In genomic region chr4:114459591-114459990, GRCm38 (mm10) we compare ENCODE assay signal across 9 mouse cellular contexts. TPM values are rescaled to one million over a fixed set of nuclear protein-coding genes. Genes with fewer than 3 reads are reported as not detected.
DNase-seq lines count a peak whose midpoint lies in the region; ATAC-seq and TF ChIP-seq lines count a peak whose summit lies in the region.
"Had no signal": no experiment of that assay in that cellular context is flagged by ENCODE, and none has a peak within 500 bp of the region (broad histone marks: within the 10 kb centered on the region; RNA-seq: fewer than 3 reads in every experiment).

No protein-coding gene starts in this region.

- TF ChIP-seq CTCF in lung, embryonic 14.5 days (IDR thresholded peaks at IDR 0.05; ENCODE audit: low read depth) = no peak
- no peak for TF ChIP-seq CTCF in midbrain, postnatal 0 days (IDR thresholded peaks at IDR 0.05)
- no peak for TF ChIP-seq CTCF in liver, postnatal 0 days (IDR thresholded peaks at IDR 0.05; ENCODE audit: low read depth)

- no peak overlapping the region for H3K9ac ChIP-seq in lung, embryonic 14.5 days
- H3K9ac ChIP-seq in heart, embryonic 13.5 days = peak overlapping the region; percentile 14; the same call in 1 of the 2 replicates
- no peak overlapping the region for H3K9ac ChIP-seq in midbrain, postnatal 0 days (replicated peaks; ENCODE audit: low read length, poor library complexity, severe bottlenecking)
- H3K9ac ChIP-seq in liver, postnatal 0 days (replicated peaks) = no peak overlapping the region
- H3K9ac ChIP-seq: liver, embryonic 14.5 days; stomach, embryonic 15.5 days had no signal

- H3K27ac ChIP-seq in lung, embryonic 14.5 days (ENCODE audit: low read depth) = no peak overlapping the region
- H3K27ac ChIP-seq in heart, embryonic 13.5 days (replicated peaks) = peak overlapping the region; percentile 58
- no peak overlapping the region for H3K27ac ChIP-seq in midbrain, postnatal 0 days (ENCODE audit: low read depth, low read length)
- no peak overlapping the region for H3K27ac ChIP-seq in liver, postnatal 0 days (ENCODE audit: low read depth)
- H3K27ac ChIP-seq: liver, embryonic 14.5 days; stomach, embryonic 15.5 days had no signal

- no peaks in the 10 kb centered on the region for H3K36me3 ChIP-seq in lung, embryonic 14.5 days (ENCODE audit: insufficient read depth)
- H3K36me3 ChIP-seq in heart, embryonic 13.5 days = no peaks in the 10 kb centered on the region
- H3K36me3 ChIP-seq in midbrain, postnatal 0 days (ENCODE audit: insufficient read depth, low read length) = no peaks in the 10 kb centered on the region
- no peaks in the 10 kb centered on the region for H3K36me3 ChIP-seq in liver, postnatal 0 days (replicated peaks; ENCODE audit: insufficient read depth, low read length)
- H3K36me3 ChIP-seq: stomach, embryonic 15.5 days had no signal

- TF ChIP-seq EP300 in liver, postnatal 0 days (IDR thresholded peaks at IDR 0.05; ENCODE audit: low read depth) = no peak

- H3K4me3 ChIP-seq in lung, embryonic 14.5 days (ENCODE audit: low read depth, low read length) = no peak overlapping the region
- no peak overlapping the region for H3K4me3 ChIP-seq in heart, embryonic 13.5 days
- H3K4me3 ChIP-seq in midbrain, postnatal 0 days (ENCODE audit: low read depth, low read length) = no peak overlapping the region
- no peak overlapping the region for H3K4me3 ChIP-seq in liver, postnatal 0 days (ENCODE audit: low read depth, low read length)
- H3K4me3 ChIP-seq: stomach, embryonic 15.5 days had no signal

- no peaks in the 10 kb centered on the region for H3K27me3 ChIP-seq in lung, embryonic 14.5 days (ENCODE audit: insufficient read depth, low read length)
- H3K27me3 ChIP-seq in heart, embryonic 13.5 days (replicated peaks) = peaks cover 20% of the 10 kb centered on the region
- no peaks in the 10 kb centered on the region for H3K27me3 ChIP-seq in midbrain, postnatal 0 days (ENCODE audit: insufficient read depth, low read length)
- H3K27me3 ChIP-seq in liver, postnatal 0 days (ENCODE audit: insufficient read depth, low read length) = no peaks in the 10 kb centered on the region
- H3K27me3 ChIP-seq: stomach, embryonic 15.5 days had no signal

- 63% methylated on average over 5 of the region's 5 CpGs for WGBS in lung, embryonic 14.5 days
- WGBS in heart, embryonic 13.5 days = 53% methylated on average over 5 of the region's 5 CpGs
- 24% methylated on average over 5 of the region's 5 CpGs for WGBS in midbrain, postnatal 0 days
- 57% methylated on average over 5 of the region's 5 CpGs for WGBS in liver, postnatal 0 days (ENCODE audit: insufficient replicate concordance)

- no peaks in the 10 kb centered on the region for H3K9me3 ChIP-seq in lung, embryonic 14.5 days (ENCODE audit: low read depth, low read length)
- no peaks in the 10 kb centered on the region for H3K9me3 ChIP-seq in heart, embryonic 13.5 days
- no peaks in the 10 kb centered on the region for H3K9me3 ChIP-seq in midbrain, postnatal 0 days (ENCODE audit: low read length)
- no peaks in the 10 kb centered on the region for H3K9me3 ChIP-seq in liver, postnatal 0 days (ENCODE audit: low read length)
- H3K9me3 ChIP-seq: stomach, embryonic 15.5 days had no signal

- peak; percentile 39 for DNase-seq in lung, embryonic 14.5 days
- no peak for DNase-seq in lung, postnatal 25 days (ENCODE audit: low spot score)
- peak; percentile 50 for DNase-seq in cerebellum, adult 9-10 months
- DNase-seq in midbrain, postnatal 0 days (ENCODE audit: low spot score) = peak; percentile 75
- no peak for DNase-seq in liver, postnatal 0 days
- DNase-seq in spleen, postnatal 4 days (ENCODE audit: low spot score in 2 of 2) = no peak

- no peak overlapping the region for H3K4me2 ChIP-seq in lung, embryonic 14.5 days
- H3K4me2 ChIP-seq in heart, embryonic 13.5 days = no peak overlapping the region
- no peak overlapping the region for H3K4me2 ChIP-seq in midbrain, postnatal 0 days (ENCODE audit: low read depth, low read length, poor library complexity, severe bottlenecking)
- no peak overlapping the region for H3K4me2 ChIP-seq in liver, postnatal 0 days (ENCODE audit: low read depth, low read length)
- H3K4me2 ChIP-seq: stomach, embryonic 15.5 days had no signal

- peak; percentile 33; the same call in 1 of the 2 replicates for ATAC-seq in lung, embryonic 14.5 days (ENCODE audit: insufficient read depth)
- ATAC-seq in heart, embryonic 13.5 days (ENCODE audit: extremely low read depth, insufficient number of reproducible peaks, low FRiP score, low TSS enrichment) = no peak
- no peak for ATAC-seq in midbrain, postnatal 0 days (ENCODE audit: low FRiP score)
- ATAC-seq in liver, postnatal 0 days = no peak

- no peaks in the 10 kb centered on the region for H3K4me1 ChIP-seq in lung, embryonic 14.5 days (ENCODE audit: insufficient read depth)
- peaks cover 26% of the 10 kb centered on the region for H3K4me1 ChIP-seq in heart, embryonic 13.5 days
- no peaks in the 10 kb centered on the region for H3K4me1 ChIP-seq in midbrain, postnatal 0 days (ENCODE audit: insufficient read depth, low read length)
- H3K4me1 ChIP-seq in liver, postnatal 0 days (ENCODE audit: insufficient read depth) = no peaks in the 10 kb centered on the region
- H3K4me1 ChIP-seq: stomach, embryonic 15.5 days had no signal

RNA-seq across cellular contexts. Expression of gene Trabd2b, which starts 53.1 kb away (rescaled TPM):
- 4.6 and 4.7 TPM in 2 replicates for polyA plus RNA-seq in lung, embryonic 14.5 days (2014; fragmentation: Nextera tagmentation; extraction: Ambion mirVana)
- polyA plus RNA-seq in heart, embryonic 13.5 days (2015; fragmentation: Nextera tagmentation; extraction: Ambion mirVana) = 1.2 and 1.7 TPM in 2 replicates
- total RNA-seq in midbrain, postnatal 0 days (2014; rRNA removed) = 1.8 and 2.0 TPM in 2 replicates
- 0.48 and 0.54 TPM in 2 replicates for polyA plus RNA-seq in midbrain, postnatal 0 days (2015; fragmentation: Nextera tagmentation; extraction: Ambion mirVana)
- 0.06 and 0.13 TPM in 2 replicates for polyA plus RNA-seq in liver, postnatal 0 days (2015; fragmentation: Nextera tagmentation; extraction: Ambion mirVana)

Comparison
In these comparisons a context has a peak if more than half of its experiments do, and no peak if none do; other contexts are left out.
1. DNase-seq: peak in lung, embryonic 14.5 days (single experiment), cerebellum, adult 9-10 months (single experiment) and midbrain, postnatal 0 days (single experiment); none in lung, postnatal 25 days (single experiment), liver, postnatal 0 days (single experiment) and spleen, postnatal 4 days (0 of 2).